Mouse (Mus musculus): Measurements from ENCODE around the gene Cacna2d3. TPM values are rescaled to one million over a fixed set of nuclear protein-coding genes. Genes with fewer than 3 reads are reported as not detected.

Gene Cacna2d3
- polyA plus RNA-seq, 1 experiment from 2014 or later, result 0.39 TPM

DNA sequence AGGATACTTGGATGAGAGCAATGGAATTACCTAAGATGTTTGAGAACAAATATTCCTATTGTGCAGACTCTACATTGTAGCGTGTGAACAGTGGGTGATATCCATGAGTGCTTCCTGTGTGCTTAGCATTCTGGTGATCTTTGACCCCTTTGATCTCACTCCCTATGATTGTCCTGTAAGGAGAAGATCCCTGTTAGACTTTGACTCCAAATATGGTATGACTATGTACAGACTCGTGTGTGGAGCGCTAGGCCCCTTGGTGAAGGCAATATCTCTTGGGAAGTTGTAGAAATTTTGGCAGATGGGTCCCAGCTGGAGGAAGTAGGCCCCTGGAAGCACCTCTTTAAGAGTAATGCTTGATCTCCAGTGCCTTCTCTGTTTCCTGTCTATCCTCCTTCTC lies 829.1 kb downstream of the Cacna2d3 start:
- Histone ChIP-seq H3K9ac (no peak overlapping the region), H3K36me3 (no peaks in the 10 kb centered on the region), H3K27me3 (no peaks in the 10 kb centered on the region), H3K4me3 (no peak overlapping the region), H3K9me3 (replicated peaks) (no peaks in the 10 kb centered on the region), H3K4me1 (replicated peaks) (no peaks in the 10 kb centered on the region), H3K4me2 (no peak overlapping the region), H3K27ac (no peak overlapping the region)
- 65% methylated on average over 3 of the region's 3 CpGs for WGBS
- ATAC-seq (replicated peaks; ENCODE audit: insufficient number of reproducible peaks, insufficient read depth, low FRiP score, low read depth), result no peak

DNA sequence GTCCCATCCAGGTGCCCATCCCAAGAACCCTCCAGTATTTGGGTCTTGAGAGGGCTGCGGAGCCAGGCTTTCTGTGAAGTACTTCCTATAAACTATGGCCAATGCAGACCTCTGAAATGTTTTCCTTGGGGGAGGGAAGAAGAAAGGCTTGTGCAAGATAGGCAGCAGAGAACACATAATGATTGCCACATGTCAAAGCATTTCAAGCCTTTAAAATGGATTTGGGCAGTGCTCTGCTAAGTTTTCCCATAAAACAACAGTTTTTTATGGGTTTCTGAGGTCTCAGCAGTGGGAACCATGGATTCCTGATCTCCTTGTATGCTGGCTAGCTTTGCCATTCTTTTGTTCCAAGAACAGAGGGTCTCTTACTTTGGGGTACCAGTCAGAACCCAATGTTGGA lies 834.3 kb downstream of the Cacna2d3 start:
- Histone ChIP-seq H3K4me3 (no peak overlapping the region), H3K27ac (no peak overlapping the region), H3K36me3 (no peaks in the 10 kb centered on the region), H3K4me1 (replicated peaks) (no peaks in the 10 kb centered on the region), H3K27me3 (no peaks in the 10 kb centered on the region), H3K9ac (no peak overlapping the region), H3K9me3 (replicated peaks) (no peaks in the 10 kb centered on the region), H3K4me2 (no peak overlapping the region)
- ATAC-seq (replicated peaks; ENCODE audit: insufficient number of reproducible peaks, insufficient read depth, low FRiP score, low read depth), result no peak
- WGBS, result 96% methylated on average over 1 of the region's 1 CpGs

DNA sequence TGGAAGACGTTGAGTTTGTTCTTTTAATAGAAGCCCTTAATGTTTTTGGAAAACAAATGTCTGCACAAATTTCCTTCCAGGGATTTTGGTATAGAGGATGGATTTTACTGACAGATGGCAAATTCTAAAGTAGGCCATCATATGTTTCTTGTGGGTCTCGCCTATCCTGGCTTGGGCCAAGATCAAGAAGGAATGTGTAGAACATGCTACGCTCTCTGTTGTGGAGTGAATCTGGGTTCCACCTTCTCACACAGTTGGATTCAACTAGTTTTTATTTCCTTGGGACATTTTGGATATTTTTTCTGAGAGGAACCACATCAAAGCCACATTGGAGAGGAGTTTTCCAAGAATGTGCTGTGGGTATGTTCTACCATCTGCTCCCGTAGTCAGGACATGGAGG lies 835.0 kb downstream of the Cacna2d3 start:
- WGBS, result 88% methylated on average over 4 of the region's 4 CpGs
- no peaks in the 10 kb centered on the region for H3K36me3 ChIP-seq
- H3K4me2 ChIP-seq, result no peak overlapping the region
- no peaks in the 10 kb centered on the region for H3K4me1 ChIP-seq (replicated peaks)
- H3K27ac ChIP-seq, result no peak overlapping the region
- no peaks in the 10 kb centered on the region for H3K27me3 ChIP-seq
- no peaks in the 10 kb centered on the region for H3K9me3 ChIP-seq (replicated peaks)
- H3K4me3 ChIP-seq, result no peak overlapping the region
- no peak overlapping the region for H3K9ac ChIP-seq
- ATAC-seq (replicated peaks; ENCODE audit: insufficient number of reproducible peaks, insufficient read depth, low FRiP score, low read depth), result no peak

DNA sequence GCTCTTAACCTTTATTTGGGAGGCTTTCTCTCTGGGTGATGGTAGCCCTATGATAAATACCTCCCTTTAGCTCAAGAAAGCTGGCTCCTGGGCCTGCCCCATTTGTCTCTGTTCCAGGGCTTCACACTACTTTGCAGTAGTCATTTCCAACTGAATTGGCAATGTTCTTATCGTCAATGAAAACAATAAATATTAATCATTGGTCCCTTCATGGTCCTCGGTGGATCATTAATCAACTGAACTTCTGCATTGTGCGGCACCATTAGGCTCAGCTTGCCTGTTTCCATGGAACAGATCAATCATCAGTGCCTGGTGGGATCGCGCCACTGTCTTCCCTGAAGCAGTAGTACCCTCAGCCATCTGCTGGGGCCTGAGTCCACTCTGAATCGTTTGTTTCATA lies 850.7 kb downstream of the Cacna2d3 start:
- 69% methylated on average over 6 of the region's 6 CpGs for WGBS
- no peak overlapping the region for H3K4me2 ChIP-seq
- no peaks in the 10 kb centered on the region for H3K36me3 ChIP-seq
- ATAC-seq (replicated peaks; ENCODE audit: insufficient number of reproducible peaks, insufficient read depth, low FRiP score, low read depth), result no peak
- no peak overlapping the region for H3K4me3 ChIP-seq
- H3K27ac ChIP-seq, result no peak overlapping the region
- no peaks in the 10 kb centered on the region for H3K27me3 ChIP-seq
- H3K9me3 ChIP-seq (replicated peaks), result no peaks in the 10 kb centered on the region
- H3K4me1 ChIP-seq (replicated peaks), result no peaks in the 10 kb centered on the region
- no peak overlapping the region for H3K9ac ChIP-seq

DNA sequence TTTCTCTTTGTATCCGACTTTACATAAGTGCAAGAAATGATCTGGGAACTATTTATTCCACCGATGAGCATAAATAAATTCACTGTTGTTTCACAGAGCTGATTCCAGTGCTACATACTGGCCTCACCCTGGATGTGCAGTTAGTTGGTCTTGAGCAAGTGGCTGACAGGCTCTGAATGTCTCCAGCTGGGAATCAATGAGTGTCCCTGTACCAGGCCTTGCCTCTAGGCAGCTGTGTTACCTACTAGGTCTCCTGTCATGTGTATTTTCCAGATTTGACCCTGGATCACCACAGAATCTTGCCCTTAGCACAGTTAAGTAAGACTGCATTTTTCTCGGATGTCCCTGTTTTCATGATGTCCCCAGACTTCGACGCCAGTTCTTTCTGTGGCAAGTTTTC lies 851.3 kb downstream of the Cacna2d3 start:
- Histone ChIP-seq H3K4me1 (replicated peaks) (no peaks in the 10 kb centered on the region), H3K36me3 (no peaks in the 10 kb centered on the region), H3K27me3 (no peaks in the 10 kb centered on the region), H3K9me3 (replicated peaks) (no peaks in the 10 kb centered on the region), H3K27ac (no peak overlapping the region), H3K4me2 (no peak overlapping the region), H3K4me3 (no peak overlapping the region), H3K9ac (no peak overlapping the region)
- ATAC-seq (replicated peaks; ENCODE audit: insufficient number of reproducible peaks, insufficient read depth, low FRiP score, low read depth), result no peak
- WGBS, result 84% methylated on average over 5 of the region's 5 CpGs

DNA sequence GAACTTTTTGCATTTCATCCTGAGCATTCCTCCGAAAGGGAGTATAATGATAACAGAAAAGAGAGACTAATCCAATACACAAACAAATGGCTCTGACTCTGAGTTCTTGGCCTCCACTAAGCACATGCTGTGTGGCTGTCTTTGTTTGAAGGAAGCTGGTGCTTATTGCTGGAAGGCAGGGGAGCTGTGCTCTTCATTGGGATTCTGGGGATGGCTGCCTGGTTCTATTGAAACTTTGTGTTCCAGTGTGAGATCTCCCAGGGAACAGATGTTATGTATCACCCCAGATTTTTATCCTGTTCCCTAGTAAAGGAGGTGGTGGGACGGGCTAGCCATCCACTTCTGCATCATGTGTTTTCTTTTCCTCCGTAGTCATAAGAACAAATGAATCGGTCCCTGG lies 856.7 kb downstream of the Cacna2d3 start:
- Histone ChIP-seq H3K9me3 (replicated peaks) (no peaks in the 10 kb centered on the region), H3K27me3 (no peaks in the 10 kb centered on the region), H3K36me3 (no peaks in the 10 kb centered on the region), H3K27ac (no peak overlapping the region), H3K9ac (no peak overlapping the region), H3K4me1 (replicated peaks) (no peaks in the 10 kb centered on the region), H3K4me2 (no peak overlapping the region), H3K4me3 (no peak overlapping the region)
- 68% methylated on average over 4 of the region's 4 CpGs for WGBS
- ATAC-seq (replicated peaks; ENCODE audit: insufficient number of reproducible peaks, insufficient read depth, low FRiP score, low read depth), result no peak

DNA sequence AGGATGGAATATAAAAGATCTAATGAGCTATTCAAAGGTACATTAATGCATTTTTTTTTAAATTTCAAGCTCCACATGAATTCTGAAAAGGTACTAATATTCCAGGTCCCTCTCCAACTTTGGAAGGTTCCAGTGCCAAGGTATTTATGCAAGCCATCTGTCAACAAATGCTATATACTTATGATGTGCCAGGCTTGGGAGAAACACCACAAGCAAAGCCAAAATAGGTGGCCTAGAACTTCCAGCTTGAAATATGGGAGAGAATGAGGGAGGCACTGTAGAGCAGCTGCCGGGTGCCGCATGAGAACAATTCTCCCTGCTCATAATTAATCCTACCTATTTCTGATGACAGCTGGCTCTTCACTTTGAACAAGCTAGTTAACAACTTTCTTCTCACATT lies 860.5 kb downstream of the Cacna2d3 start:
- no peak overlapping the region for H3K4me2 ChIP-seq
- no peaks in the 10 kb centered on the region for H3K9me3 ChIP-seq (replicated peaks)
- ATAC-seq (replicated peaks; ENCODE audit: insufficient number of reproducible peaks, insufficient read depth, low FRiP score, low read depth), result no peak
- no peak overlapping the region for H3K27ac ChIP-seq
- no peak overlapping the region for H3K4me3 ChIP-seq
- no peak overlapping the region for H3K9ac ChIP-seq
- WGBS, result 80% methylated on average over 2 of the region's 2 CpGs
- no peaks in the 10 kb centered on the region for H3K27me3 ChIP-seq
- no peaks in the 10 kb centered on the region for H3K36me3 ChIP-seq
- H3K4me1 ChIP-seq (replicated peaks), result no peaks in the 10 kb centered on the region

Other genes starting within 250 kb of the Cacna2d3 start
- 197 and 222 TPM in 2 replicates for gene Selenok, start 246.4 kb upstream of the Cacna2d3 start, polyA plus RNA-seq (2015; fragmentation: Nextera tagmentation; extraction: Ambion mirVana)

All from heart, embryonic 15.5 days (tissue).